Mouse (Mus musculus) regulatory T cell (primary cell): ENCODE data around the gene Oaz1.
"Not testable (repeated sequence)": the region's sequence is repeated elsewhere in the genome, so short reads cannot be mapped to it uniquely, and the experiment has no call there.

Experiments
- in situ Hi-C: fragments of 300-600 bp; cut with MboI, MseI; formaldehyde crosslinking; loops from one replicate; pipeline ENCODE4 v1.15.1; 2025; ENCODE audit warnings: high pct_unique_total_duplicates

The Oaz1 gene

DNA sequence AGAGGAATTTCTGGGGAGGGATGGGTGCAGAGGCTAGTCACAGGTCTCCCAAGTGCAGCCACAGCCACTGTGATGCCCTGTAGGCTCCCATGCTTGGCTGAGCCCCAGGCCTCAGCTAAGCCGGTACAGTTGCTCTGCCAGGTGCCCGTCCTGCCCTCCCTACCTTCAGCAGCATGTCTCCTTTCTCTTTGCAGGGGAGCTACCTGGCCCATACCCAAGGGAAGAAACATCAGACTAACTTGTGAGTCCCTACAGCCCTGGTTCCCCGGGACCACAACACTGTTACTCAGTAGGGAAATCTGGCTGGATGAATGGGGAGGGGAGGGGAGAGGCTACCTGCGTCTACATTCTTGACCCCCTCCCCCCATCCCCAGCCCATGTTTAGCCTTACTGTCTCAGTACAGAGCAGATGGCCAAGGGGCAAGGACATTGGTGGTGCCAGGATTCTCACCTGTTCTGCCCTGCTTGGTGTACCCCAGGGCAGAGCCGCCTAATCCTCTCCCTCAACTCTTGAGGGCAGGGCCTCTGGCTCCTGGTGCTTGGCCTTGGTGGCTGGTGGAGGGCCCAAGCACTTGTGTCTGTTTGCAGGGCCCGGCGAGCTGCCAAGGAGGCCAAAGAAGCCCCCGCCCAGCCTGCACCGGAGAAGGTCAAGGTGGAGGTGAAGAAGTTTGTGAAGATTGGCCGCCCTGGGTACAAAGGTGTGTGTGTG lies 24.1 kb upstream of the Oaz1 start:
- in situ Hi-C loops = no loop called here

DNA sequence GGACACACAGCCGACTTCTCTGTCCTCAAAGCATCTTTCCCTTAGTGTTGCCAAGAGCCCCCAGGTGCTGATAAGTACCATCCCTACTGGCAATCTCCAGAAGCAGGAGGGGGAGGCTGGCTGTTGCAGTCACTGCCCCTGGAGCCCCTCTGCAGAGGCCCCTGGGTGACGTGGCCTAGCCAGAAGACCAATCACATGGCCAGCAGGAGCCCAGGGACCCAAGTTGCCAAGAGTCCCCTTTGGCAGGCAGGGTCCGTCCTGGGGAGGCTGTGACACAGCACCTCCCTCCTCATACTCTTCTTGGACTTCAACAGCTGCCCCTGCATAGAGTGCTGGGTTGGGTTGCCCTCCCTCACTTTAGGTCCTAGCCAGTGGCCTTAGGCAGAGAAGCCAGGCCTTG lies 23.5 kb upstream of the Oaz1 start:
- in situ Hi-C loops = no loop called here

DNA sequence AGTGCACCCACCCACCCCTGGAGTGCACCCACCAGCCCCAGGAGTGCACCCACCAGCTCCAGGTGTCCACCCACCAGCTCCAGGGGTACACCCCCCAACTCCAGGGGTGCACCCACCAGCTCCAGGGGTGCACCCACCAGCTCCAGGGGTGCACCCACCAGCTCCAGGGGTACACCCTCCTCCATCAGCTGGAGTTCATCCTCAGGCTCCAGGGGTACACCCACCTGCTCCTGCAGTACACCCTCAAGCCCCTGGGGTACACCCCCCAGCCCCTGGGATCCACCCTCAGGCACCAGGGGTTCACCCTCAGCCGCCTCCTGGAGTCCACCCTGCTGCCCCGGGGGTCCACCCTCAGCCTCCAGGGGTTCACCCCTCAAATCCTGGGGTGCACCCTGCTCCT lies 22.1 kb upstream of the Oaz1 start:
- in situ Hi-C loops = no loop called here

DNA sequence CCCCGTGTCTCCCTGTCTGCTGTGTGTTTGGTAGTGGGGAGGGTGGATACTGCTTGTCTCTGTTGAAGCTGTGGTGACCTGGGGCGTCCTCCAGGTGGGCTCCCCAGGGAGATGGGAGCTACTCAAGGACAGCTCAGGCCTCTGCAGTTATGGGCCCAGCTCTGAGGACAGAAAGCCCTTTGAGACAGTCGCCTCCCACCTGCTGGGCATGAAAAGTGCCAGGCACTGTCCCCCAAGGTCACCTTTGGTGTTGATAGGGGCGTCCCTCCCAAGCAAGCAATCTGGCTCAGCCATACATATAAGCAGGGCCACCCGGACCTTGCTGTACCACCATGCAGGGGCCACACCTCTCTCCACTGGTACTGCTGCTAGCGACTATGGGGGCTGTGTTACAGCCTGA lies 21.5 kb upstream of the Oaz1 start, which contains the start of gene Amh:
Gene Amh, plus strand, starts transcription at position 328 of the 400 bp plus-strand sequence.
- in situ Hi-C loops = no loop called here

- in situ Hi-C loops = no loop called here
These were observed 21.1 kb upstream of the Oaz1 start for GRCm38 (mm10) chr10:80805322-80805721.

DNA sequence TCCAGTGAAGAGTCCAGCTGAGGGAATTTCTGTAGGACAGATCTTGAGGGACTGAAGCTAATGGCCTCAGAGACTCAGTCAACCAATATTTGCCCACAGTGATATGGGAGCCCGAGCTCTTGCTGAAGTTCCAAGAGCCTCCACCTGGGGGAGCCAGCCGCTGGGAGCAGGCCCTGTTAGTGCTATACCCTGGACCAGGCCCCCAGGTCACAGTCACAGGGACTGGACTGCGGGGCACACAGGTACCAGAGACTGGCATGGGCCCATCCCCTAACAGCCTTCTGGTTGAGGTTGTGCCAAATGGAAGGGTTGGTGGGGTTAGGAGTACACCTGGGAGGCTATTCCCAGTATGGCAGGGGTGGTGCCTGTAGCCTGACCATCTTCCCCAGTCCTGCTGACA lies 20.5 kb upstream of the Oaz1 start:
- in situ Hi-C loops = no loop called here

DNA sequence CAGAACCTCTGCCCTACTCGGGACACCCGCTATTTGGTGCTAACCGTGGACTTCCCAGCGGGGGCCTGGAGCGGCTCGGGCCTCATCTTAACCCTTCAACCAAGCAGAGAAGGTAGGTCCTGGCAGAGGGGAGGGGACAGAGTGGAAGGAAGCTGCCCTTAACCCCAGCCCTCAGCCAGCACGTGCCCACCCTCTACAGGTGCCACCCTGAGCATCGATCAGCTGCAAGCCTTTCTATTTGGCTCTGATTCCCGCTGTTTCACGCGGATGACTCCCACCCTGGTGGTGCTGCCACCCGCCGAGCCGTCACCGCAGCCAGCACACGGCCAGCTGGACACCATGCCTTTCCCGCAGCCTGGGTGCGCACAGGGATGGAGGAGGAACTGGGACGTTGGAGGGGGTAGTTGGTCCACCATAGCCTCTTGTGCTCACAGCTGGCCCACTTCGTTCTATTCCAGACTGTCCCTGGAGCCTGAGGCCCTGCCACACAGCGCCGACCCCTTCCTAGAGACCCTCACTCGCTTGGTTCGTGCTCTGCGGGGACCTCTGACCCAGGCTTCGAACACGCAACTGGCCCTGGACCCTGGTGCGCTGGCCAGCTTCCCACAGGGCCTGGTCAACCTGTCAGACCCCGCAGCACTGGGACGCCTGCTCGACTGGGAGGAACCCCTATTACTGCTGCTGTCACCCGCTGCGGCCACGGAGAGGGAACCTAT lies 20.0 kb upstream of the Oaz1 start:
- in situ Hi-C loops = no loop called here

GRCm38 (mm10) chr10:80807057-80807627 lies 19.3 kb upstream of the Oaz1 start:
- in situ Hi-C loops = no loop called here

DNA sequence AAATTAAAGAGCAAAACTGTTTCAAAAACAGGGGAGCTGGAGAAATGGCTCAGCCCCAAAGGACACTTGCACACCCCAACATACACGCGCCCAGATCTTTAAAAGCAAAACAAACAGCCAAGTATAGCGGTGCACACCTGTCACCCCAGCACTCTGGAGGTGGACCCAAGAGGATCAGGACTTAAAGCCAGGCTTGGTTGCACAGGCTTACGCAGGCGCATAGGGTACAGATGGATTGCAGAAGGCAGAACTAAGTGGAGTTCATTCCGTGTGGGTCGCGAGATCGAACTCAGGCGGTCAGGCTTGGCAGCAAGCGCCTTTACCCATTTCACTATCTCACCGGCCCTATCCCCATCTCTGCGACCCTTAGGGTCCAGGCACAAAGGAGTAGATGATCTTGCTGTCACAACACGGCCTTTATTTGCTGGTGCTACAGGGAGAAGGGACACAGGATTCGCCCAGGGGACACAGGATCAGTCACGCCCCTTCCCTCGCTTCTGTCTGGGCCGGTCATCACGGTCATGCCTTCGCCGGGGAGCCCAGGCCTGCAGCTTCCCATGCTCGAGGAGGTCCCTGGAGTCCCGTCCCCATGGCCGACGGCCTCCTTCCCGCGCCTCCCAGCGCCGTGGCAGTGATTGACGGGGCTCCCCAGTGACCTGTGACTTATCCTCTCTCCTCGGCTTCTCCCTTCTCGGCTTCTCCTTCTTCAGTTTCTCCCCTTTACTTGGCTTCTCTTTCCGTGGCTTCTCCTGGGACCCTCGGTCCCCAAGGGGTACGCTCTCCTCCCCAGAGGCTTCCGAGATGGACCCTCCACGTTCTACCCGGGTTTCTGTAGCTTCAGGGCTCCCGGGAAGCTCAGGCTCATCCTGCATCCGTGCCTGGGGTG lies 18.1 kb upstream of the Oaz1 start:
- in situ Hi-C loops = no loop called here

- in situ Hi-C loops = no loop called here
These were observed 17.3 kb upstream of the Oaz1 start for GRCm38 (mm10) chr10:80808985-80809632.

DNA sequence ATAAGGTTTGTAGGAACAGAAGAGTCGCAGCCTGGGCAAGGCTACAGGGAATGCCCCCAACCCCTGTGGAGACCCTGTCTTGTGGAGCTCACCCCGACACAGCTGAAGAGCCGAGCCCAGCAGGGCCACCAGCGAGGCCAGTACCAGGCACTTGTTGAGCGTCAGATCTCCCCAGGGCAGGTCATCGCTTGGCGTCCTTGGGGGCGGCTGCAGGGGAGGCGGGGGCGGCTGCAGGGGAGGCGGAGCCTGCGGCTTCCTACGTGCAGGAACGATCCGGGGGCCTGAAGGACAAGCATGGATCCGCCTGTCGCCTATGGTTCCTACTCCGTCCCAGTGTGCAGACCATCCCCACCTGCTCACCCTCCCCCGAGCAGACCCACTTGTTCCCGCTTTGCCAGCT lies 16.4 kb upstream of the Oaz1 start:
- in situ Hi-C loops = loop anchor here (5.0 kb wide), 2 partner anchors 67 to 187 kb away; no protein-coding TSS in a partner anchor

DNA sequence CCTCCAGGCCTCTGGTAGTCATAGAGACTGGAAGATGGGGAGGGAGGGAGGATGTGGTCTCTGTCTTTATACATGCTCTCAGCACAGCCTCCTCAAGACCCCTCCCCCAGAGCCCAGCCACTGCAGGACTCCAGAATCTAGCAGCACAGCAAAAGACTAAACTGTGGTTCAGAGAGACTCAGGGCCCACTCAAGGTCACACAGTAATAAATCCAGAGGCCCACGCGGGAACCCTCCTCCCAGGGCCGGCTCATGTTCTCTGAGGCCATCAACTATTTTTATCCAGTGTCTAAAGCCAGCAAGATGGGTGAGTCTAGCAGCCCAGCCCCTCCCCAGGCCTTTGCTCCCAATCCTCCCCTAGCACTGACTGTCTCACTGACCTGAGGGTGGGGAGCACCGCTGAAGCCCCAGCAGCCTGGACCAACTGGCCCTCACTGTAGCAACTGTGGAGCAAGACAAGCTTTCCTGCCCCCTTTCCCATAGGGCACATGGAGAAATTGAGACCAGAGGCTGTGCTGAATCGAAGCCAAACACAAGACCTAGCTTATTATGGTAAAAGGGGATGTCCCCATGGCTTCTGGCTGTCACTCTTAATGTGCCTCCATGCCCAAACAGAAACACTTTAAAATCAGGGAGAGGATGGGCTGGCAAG lies 13.9 kb upstream of the Oaz1 start:
- in situ Hi-C loops = loop anchor here (5.0 kb wide), 2 partner anchors 65 to 185 kb away; no protein-coding TSS in a partner anchor

GRCm38 (mm10) chr10:80813366-80813765 lies 13.1 kb upstream of the Oaz1 start, which contains the start of gene Jsrp1:
Jsrp1 (minus strand) TSS chr10:80813498.
- in situ Hi-C loops = loop anchor here (5.0 kb wide), 2 partner anchors 64 to 184 kb away; no protein-coding TSS in a partner anchor

GRCm38 (mm10) chr10:80814800-80815199 lies 11.7 kb upstream of the Oaz1 start:
- in situ Hi-C loops = loop anchor here (5.0 kb wide), 2 partner anchors 63 to 183 kb away; no protein-coding TSS in a partner anchor

DNA sequence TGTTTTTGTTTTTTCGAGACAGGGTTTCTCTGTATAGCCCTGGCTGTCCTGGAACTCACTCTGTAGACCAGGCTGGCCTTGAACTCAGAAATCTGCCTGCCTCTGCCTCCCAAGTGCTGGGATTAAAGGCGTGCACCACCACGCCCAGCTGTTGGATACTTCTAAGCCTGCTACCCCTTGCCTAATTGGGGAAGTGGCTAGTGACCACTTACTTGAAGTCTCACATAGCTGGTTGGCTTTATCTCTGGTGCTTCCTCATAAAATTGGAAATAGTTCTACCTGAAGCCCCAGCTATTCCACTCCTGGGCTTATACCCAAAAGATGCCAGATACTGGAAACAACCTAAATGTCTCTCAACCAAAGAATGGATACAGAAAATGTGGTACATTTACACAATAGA lies 10.2 kb upstream of the Oaz1 start:
- in situ Hi-C loops = not testable (repeated sequence)

GRCm38 (mm10) chr10:80817164-80817563 lies 9.3 kb upstream of the Oaz1 start:
- in situ Hi-C loops = no loop called here

DNA sequence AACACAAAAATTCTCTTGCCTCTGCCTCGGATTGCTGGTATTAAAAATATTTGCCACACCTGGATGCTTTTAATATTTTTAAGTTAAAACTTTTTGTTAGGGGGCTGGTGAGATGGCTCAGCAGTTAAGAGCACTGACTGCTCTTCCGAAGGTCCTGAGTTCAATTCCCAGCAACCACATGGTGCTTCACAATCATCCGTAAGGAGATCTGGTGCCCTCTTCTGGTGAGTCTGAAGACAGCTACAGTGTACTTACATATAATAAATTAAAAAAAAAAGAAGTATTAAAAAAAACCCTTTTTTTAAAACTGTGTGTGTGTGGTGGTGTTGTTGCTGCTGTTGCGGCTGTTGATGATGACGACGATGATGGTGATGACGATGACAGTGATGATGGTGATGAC lies 8.5 kb upstream of the Oaz1 start:
- in situ Hi-C loops = not testable (repeated sequence)

DNA sequence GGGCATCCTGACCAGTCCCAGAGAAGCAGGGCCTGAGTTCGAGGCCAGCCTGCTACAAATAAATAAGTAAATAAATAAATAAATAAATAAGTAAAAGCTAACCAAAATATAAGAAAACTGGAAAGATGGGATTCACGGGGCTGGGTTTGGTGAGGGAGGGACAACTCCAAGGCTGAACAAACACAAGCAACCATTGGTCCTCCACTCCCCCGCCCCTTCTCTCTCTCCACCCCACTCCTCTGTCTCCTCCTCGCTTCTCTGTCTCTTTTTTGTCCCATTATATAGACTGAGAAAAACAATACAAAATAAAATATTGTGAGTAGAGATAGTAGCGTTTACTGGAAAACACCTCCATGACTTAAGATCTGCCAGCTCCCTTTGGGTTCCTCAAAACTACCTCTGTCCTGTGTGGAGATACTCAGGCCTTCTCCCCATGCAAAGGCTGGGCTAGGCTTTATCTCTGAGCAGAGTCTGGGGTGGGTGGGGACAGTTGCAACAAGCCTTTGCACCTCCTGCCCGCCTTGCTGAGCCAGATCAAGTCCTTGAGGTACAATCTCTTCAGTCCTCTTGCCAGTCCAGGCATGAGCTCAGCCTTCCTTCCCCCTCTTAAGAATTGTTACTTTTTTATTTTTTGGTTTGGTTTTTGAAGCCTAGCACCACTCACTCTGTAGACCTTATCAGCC lies 7.7 kb upstream of the Oaz1 start:
- in situ Hi-C loops = no loop called here

GRCm38 (mm10) chr10:80819406-80819805 lies 7.0 kb upstream of the Oaz1 start:
- in situ Hi-C loops = no loop called here

GRCm38 (mm10) chr10:80821991-80822390 lies 4.5 kb upstream of the Oaz1 start:
- in situ Hi-C loops = no loop called here
